Mouse (Mus musculus): Measurements from ENCODE around the gene A930004D18Rik.

DNA sequence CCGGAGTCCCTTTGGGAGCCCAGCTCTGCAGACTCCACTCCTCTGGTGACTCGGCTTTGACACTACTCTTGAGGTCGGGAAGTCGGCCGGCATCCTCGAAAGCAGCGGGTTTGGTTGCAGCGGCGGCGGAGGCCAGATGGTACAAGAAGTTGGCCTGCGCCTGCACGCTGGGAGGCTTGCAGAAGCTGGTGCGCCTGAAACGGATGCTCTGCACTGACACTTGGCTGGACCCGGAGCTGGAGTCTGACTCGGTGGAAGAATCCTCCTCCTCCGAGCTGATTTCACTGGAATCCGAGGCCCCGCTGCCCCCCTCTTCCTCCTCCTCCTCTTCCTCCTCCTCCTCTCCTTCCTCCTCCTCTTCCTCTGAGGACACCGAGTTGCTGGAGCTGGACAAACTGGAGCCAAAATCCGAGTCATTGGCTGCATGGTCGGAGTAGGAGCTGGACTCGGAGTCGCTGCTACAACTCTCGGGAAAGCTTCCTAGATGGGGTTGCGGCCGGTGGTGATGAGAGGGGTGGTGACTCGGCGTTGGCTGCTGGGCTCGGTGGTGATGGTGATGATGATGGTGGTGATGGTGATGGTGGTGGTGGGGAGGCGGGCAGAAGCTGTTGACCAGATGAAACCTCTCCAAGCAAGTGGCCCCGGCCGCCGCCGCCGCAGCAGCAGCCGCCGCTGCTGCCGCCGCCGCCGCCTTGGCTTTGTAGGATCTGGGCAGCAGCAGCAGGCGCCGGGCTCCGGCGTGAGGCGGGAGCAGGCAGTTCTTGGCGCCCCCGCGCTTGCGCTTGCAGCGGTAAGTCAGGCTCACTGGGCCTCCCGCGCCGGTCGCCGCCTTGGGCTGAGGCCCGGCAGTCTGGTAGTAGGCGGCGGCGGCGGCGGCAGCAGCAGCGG is 9.5 kb upstream of the A930004D18Rik start:
- TF ChIP-seq CTCF (conservative IDR thresholded peaks at IDR 0.05; ENCODE audit: insufficient read depth, insufficient read length, low read depth, low read length) (no peak), POLR2A (IDR thresholded peaks at IDR 0.05; ENCODE audit: low read depth, low read length) (no peak)

All from kidney, adult 2 months (tissue).